Mouse (Mus musculus) cortical plate, adult 2 months (tissue): ENCODE data around the gene Tcf12.

Experiments
- CTCF ChIP-seq: fragments of 200-500 bp; IDR thresholded peaks from 2 replicates; pipeline ENCODE4 v1.5.1; 2011; ENCODE audit warnings: mild to moderate bottlenecking, control low read depth, low read length; ENCODE audit not compliant: insufficient read depth; ENCODE audit errors: extremely low read depth
- POLR2A ChIP-seq: fragments of 200-500 bp; IDR thresholded peaks from 2 replicates; pipeline ENCODE4 v1.6.1; 2011; ENCODE audit warnings: mild to moderate bottlenecking, low read length, control low read depth; ENCODE audit not compliant: insufficient read depth; ENCODE audit errors: extremely low read depth

DNA sequence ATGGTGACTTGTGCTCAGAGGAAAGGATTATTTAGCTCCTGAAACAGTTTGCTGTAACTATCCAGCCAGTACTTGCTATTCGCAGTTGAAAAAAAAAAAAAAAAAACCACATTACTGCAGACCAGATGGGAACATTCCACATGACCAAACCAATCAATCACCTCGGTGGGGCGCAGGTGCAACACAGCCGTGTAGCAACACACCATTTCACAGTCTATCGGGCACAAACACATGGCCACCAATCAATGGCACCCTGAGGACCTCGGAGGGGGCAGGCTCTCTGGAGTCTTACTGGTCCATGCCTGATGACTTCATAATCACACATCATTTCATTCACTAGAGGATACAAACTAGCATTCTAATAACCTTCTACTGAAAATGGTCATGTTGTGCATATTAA, 135.6 kb downstream of the Tcf12 start:
- TF ChIP-seq CTCF = no peak
- no peak for TF ChIP-seq POLR2A
